Mouse (Mus musculus) limb, embryonic 11.5 days (tissue): Measurements from ENCODE around the gene Ces2b. TPM values are rescaled to one million over a fixed set of nuclear protein-coding genes. Genes with fewer than 3 reads are reported as not detected.
"Not testable (repeated sequence)": the region's sequence is repeated elsewhere in the genome, so short reads cannot be mapped to it uniquely, and the experiment has no call there.

Source experiments
- ATAC-seq: fragments of 200-750 bp; cut with Nextera tagmentation; 2 replicates; pipeline ENCODE4 v1.8.0; 2017; ENCODE audit warnings: low read depth; ENCODE audit not compliant: insufficient number of reproducible peaks, low FRiP score, low TSS enrichment
- DNase-seq: peaks from one replicate; pipeline ENCODE4 v3.0.0-alpha.2; 2015; ENCODE audit warnings: low spot score
- H3K27ac ChIP-seq: fragments of 300-500 bp; sonication (generic); replicated peaks from 2 replicates; pipeline ENCODE4 v1.5.1; 2014; ENCODE audit warnings: low read depth, mild to moderate bottlenecking, low read length
- H3K27me3 ChIP-seq: fragments of 300-500 bp; sonication (generic); 2 replicates; pipeline ENCODE4 v1.6.1; 2014; ENCODE audit warnings: mild to moderate bottlenecking, low read length, mixed read lengths; ENCODE audit not compliant: control insufficient read depth, insufficient read depth
- H3K36me3 ChIP-seq: fragments of 300-500 bp; sonication (generic); 2 replicates; pipeline ENCODE4 v1.6.1; 2014; ENCODE audit warnings: mild to moderate bottlenecking, low read length, moderate library complexity, mixed read lengths; ENCODE audit not compliant: control insufficient read depth, insufficient read depth
- H3K4me1 ChIP-seq: fragments of 300-500 bp; sonication (generic); 2 replicates; pipeline ENCODE4 v1.6.1; 2014; ENCODE audit warnings: low read length, mixed read lengths; ENCODE audit not compliant: control insufficient read depth, insufficient read depth
- H3K4me2 ChIP-seq: fragments of 300-500 bp; sonication (generic); 2 replicates; pipeline ENCODE4 v1.6.1; 2014; ENCODE audit warnings: low read depth, mild to moderate bottlenecking, moderate library complexity; ENCODE audit not compliant: severe bottlenecking
- H3K4me3 ChIP-seq: fragments of 300-500 bp; sonication (generic); 2 replicates; pipeline ENCODE4 v1.5.1; 2014; ENCODE audit warnings: low read depth, low read length
- H3K9ac ChIP-seq: fragments of 300-500 bp; sonication (generic); 2 replicates; pipeline ENCODE4 v1.6.1; 2014; ENCODE audit warnings: mild to moderate bottlenecking, low read length
- H3K9me3 ChIP-seq: fragments of 300-500 bp; sonication (generic); 2 replicates; pipeline ENCODE4 v1.6.1; 2016; ENCODE audit warnings: low read length; ENCODE audit not compliant: control insufficient read depth
- WGBS: fragments of 180-500 bp; shearing (Covaris S2); extraction: QIAGEN DNeasy Blood & Tissue Kit; methylation state at CpG from one replicate; pipeline ENCODE4 v1.1.7; 2014; 5-methylcytosine and 5-hydroxymethylcytosine counted together
- polyA plus RNA-seq: library from polyadenylated mRNA; unstranded; fragments of >200 nt; fragmentation: Nextera tagmentation; extraction: Ambion mirVana; gene quantifications from 2 replicates; pipeline ENCODE4 v1.2.1, GENCODE M21; 2014

Ces2b gene
- polyA plus RNA-seq, 1 experiment from 2014 or later = 0.20 TPM

- no peaks in the 10 kb centered on the region for H3K36me3 ChIP-seq
- no peak overlapping the region for H3K27ac ChIP-seq
- H3K9ac ChIP-seq = no peak overlapping the region
- H3K4me2 ChIP-seq = no peak overlapping the region
- H3K4me3 ChIP-seq = no peak overlapping the region
- H3K4me1 ChIP-seq = no peaks in the 10 kb centered on the region
- 89% methylated on average over 1 of the region's 1 CpGs for WGBS
- H3K27me3 ChIP-seq = no peaks in the 10 kb centered on the region
- DNase-seq (no peak), ATAC-seq (no peak)
- no peaks in the 10 kb centered on the region for H3K9me3 ChIP-seq
Observed at GRCm38 (mm10) chr8:104826912-104827311, 4.5 kb upstream of the Ces2b start.

DNA sequence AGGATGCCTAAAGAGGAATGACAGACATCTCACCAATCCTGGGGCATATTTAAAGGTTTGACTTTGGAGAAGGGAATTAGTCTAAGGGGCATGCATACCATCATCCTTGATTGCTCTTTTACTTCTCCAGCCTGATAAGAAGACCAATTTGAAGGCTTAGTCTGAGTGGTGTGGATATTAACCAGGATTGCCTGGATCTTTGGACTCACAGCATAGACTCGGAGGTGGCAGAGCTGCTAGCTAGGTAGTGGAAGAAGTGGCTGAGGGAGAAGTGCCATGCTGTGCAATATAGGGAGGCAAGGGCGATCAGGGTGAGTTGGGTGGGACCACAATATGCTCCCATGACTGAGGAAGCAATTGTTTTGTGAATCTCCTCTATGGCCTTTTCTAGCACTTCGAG is 3.2 kb upstream of the Ces2b start:
- Histone ChIP-seq H3K4me1 (no peaks in the 10 kb centered on the region), H3K4me2 (no peak overlapping the region), H3K36me3 (no peaks in the 10 kb centered on the region), H3K9ac (no peak overlapping the region), H3K4me3 (no peak overlapping the region), H3K27ac (no peak overlapping the region), H3K27me3 (no peaks in the 10 kb centered on the region), H3K9me3 (no peaks in the 10 kb centered on the region)
- no peak for ATAC-seq
- WGBS = 73% methylated on average over 3 of the region's 3 CpGs
- DNase-seq = no peak

DNA sequence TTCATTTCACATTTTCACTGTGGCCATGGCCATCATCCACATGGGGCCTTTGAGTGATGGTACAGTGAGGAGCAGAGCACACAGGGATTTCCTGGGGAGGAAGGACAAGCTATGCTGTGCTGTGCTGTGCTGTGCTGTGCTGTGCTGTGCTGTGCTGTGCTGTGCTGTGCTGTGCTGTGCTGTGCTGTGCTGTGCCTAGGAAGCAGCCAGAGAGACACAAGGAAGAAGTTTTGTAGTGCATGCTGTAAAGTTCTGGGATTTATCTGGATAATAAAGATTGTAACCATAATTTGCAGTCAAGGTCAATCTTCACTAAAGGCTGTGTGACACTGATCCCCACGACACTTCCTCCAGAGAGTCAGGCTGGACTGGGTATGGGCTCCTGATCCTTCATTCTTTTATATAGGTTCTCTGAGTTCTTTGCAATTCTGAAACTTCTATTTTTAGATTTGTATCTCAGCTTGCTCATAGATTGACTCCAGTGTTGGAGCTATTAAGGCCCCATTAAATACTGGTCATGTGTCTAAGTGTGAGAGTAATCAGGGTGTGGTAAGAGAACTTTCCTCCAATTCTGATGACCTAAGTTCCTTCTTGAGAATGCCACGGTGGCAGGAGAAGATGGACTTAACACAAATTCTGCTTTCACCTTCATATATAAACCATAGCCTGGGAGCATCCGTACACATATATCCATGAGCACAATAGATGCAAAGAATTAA is 10.1 kb downstream of the Ces2b start:
- H3K9ac ChIP-seq = no peak overlapping the region
- WGBS = 87% methylated on average over 3 of the region's 3 CpGs
- ATAC-seq = no peak
- H3K9me3 ChIP-seq = no peaks in the 10 kb centered on the region
- no peak overlapping the region for H3K27ac ChIP-seq
- no peaks in the 10 kb centered on the region for H3K4me1 ChIP-seq
- no peaks in the 10 kb centered on the region for H3K27me3 ChIP-seq
- no peak for DNase-seq
- no peak overlapping the region for H3K4me3 ChIP-seq
- H3K36me3 ChIP-seq = no peaks in the 10 kb centered on the region
- H3K4me2 ChIP-seq = no peak overlapping the region

DNA sequence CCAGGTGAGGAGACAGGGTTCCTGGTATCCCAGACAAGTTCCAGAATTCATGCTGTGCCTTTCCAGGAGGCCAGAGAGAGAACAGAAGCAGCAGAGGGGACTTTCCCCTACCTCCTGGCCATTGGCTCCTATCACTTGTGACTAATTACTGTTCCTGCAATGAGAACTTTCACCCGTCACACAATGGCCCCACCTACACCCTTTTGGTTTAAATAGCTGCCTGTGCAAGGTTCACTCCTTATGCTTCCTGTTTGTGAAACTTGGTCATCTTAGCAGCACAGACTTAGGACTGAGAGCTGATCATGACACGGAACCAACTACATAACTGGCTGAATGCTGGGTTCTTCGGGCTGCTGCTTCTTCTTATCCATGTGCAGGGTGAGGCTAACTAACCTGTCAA is 15.5 kb downstream of the Ces2b start, which contains the start of gene Ces2c:
TSS of gene Ces2c (plus strand) at position 238 of the 400 bp plus-strand sequence.
- Histone ChIP-seq H3K4me2 (no peak within 1 kb of the TSS), H3K27ac (no peak within 1 kb of the TSS), H3K27me3 (no peaks in the 10 kb centered on the region), H3K9me3 (no peaks in the 10 kb centered on the region), H3K4me3 (no peak within 1 kb of the TSS), H3K9ac (no peak within 1 kb of the TSS), H3K36me3 (no peaks in the 10 kb centered on the region), H3K4me1 (no peaks in the 10 kb centered on the region)
- DNase-seq (no peak), ATAC-seq (no peak)
- 85% methylated on average over 3 of the region's 3 CpGs for WGBS

- ATAC-seq (no peak), DNase-seq (no peak)
- H3K4me1 ChIP-seq = no peaks in the 10 kb centered on the region
- H3K9ac ChIP-seq = no peak overlapping the region
- no peak overlapping the region for H3K4me2 ChIP-seq
- no peak overlapping the region for H3K27ac ChIP-seq
- H3K9me3 ChIP-seq = no peaks in the 10 kb centered on the region
- H3K4me3 ChIP-seq = no peak overlapping the region
- no peaks in the 10 kb centered on the region for H3K36me3 ChIP-seq
- WGBS = 74% methylated on average over 4 of the region's 4 CpGs
- no peaks in the 10 kb centered on the region for H3K27me3 ChIP-seq
Observed at GRCm38 (mm10) chr8:104847741-104848462, 16.5 kb downstream of the Ces2b start.

DNA sequence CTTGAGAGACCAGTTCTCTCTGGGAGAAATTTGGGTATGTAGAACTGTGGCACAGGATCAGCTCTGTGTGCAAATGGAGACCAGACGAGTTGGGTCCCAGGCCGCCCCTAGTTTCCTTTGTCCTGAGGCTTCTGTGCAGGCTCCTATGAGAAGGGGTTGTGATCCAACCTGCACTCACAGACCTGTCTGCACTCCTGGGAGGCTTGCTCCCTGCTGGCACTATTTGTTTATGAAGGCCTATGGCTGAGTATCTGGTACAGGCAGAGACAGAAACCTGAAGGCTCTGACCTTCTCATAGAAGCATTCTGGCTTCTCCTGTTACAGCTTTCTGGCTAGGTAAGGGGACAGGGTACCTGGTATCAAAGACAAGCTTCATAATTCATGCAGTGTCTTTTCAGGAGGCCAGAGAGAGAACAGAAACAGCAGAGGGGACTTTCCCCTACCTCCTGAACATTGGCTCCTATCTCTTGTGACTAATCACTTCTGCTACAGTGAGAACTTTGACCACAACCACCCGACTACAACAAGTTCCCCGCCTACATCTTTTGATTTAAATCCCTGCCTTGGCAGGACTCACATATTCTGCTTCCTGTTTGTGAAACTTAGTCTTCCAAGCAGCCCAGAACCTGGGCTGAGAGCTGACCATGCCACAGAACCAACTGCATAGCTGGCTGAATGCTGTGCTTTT is 35.6 kb downstream of the Ces2b start:
- no CpG with 5 or more reads among the region's 4 CpGs for whole genome bisulfite sequencing

GRCm38 (mm10) chr8:104868876-104869275 is 37.5 kb downstream of the Ces2b start:
- WGBS = no CpG with 5 or more reads among the region's 2 CpGs
- not testable (repeated sequence) for H3K4me2 ChIP-seq, H3K4me3 ChIP-seq

More for the DNA sequence above, 35.6 kb downstream of the Ces2b start:
- H3K27me3 ChIP-seq, H3K27ac ChIP-seq, ATAC-seq, H3K9ac ChIP-seq, H3K4me3 ChIP-seq, H3K36me3 ChIP-seq, H3K4me2 ChIP-seq, H3K4me1 ChIP-seq, DNase-seq, H3K9me3 ChIP-seq: not testable (repeated sequence)

DNA sequence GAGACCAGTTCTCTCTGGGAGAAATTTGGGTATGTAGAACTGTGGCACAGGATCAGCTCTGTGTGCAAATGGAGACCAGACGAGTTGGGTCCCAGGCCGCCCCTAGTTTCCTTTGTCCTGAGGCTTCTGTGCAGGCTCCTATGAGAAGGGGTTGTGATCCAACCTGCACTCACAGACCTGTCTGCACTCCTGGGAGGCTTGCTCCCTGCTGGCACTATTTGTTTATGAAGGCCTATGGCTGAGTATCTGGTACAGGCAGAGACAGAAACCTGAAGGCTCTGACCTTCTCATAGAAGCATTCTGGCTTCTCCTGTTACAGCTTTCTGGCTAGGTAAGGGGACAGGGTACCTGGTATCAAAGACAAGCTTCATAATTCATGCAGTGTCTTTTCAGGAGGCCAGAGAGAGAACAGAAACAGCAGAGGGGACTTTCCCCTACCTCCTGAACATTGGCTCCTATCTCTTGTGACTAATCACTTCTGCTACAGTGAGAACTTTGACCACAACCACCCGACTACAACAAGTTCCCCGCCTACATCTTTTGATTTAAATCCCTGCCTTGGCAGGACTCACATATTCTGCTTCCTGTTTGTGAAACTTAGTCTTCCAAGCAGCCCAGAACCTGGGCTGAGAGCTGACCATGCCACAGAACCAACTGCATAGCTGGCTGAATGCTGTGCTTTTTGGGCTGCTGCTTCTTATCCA is 55.0 kb downstream of the Ces2b start:
- not testable (repeated sequence) for ATAC-seq, DNase-seq, H3K36me3 ChIP-seq, H3K27ac ChIP-seq, H3K9me3 ChIP-seq, H3K9ac ChIP-seq, H3K4me2 ChIP-seq, H3K4me1 ChIP-seq, H3K27me3 ChIP-seq, H3K4me3 ChIP-seq
- no CpG with 5 or more reads among the region's 4 CpGs for WGBS

More at GRCm38 (mm10) chr8:104868876-104869275, 37.5 kb downstream of the Ces2b start:
- not testable (repeated sequence) for H3K36me3 ChIP-seq, H3K27me3 ChIP-seq, H3K27ac ChIP-seq, H3K9me3 ChIP-seq, ATAC-seq, H3K9ac ChIP-seq, H3K4me1 ChIP-seq, DNase-seq
